Mouse (Mus musculus) E14TG2a.4 (cell line): ENCODE measurements around the gene Mettl21a.

Experiments used
- CTCF ChIP-seq: conservative IDR thresholded peaks from 2 replicates; pipeline ENCODE4 v1.5.1; 2014; ENCODE audit warnings: low read length
- POU5F1 ChIP-seq: IDR thresholded peaks from 2 replicates; pipeline ENCODE4 v1.6.1; 2014; ENCODE audit warnings: low read length, borderline replicate concordance

GRCm38 (mm10) chr1:64656423-64657129 lies 39.5 kb upstream of the Mettl21a start:
- peak; percentile 18; the same call in 1 of the 2 replicates for TF ChIP-seq CTCF
- no peak for TF ChIP-seq POU5F1
